ENCODE assay signal across 9 mouse cellular contexts in the genomic region with DNA sequence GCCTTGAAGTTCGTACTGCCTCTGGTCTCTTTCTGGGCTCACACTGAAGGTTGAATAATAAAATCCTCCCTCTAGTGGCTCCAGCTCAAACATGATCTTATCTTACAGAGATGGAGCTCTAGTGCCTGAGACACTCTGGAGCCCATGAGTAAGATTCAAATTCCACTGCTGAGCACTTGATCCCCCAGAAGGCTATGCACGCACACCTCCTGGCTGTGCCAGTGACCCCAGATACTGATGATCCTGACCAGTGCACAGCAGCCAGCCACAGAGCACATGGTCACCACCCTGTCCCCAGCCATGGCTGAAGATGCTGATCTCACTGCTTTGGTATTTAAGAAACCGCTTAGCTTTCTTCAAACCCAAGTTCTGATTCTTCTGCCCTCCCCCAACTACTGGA. TPM values are rescaled to one million over a fixed set of nuclear protein-coding genes. Genes with fewer than 3 reads are reported as not detected.
A peak's percentile ranks its signal among the peaks of the same experiment; 100 is the strongest.
DNase-seq lines count a peak whose midpoint lies in the region; ATAC-seq and TF ChIP-seq lines count a peak whose summit lies in the region.
"Had no signal": no experiment of that assay in that cellular context is flagged by ENCODE, and none has a peak within 500 bp of the region (broad histone marks: within the 10 kb centered on the region; RNA-seq: fewer than 3 reads in every experiment).

No protein-coding gene starts in this region.

- no peak overlapping the region for H3K4me3 ChIP-seq in gastrocnemius, adult 2 months

- H3K27ac ChIP-seq in gastrocnemius, adult 2 months = peak overlapping the region; percentile 73

- no peak for ATAC-seq in erythroid progenitor cell, adult 5-6 weeks (replicated peaks; ENCODE audit: low FRiP score, poor library complexity, severe bottlenecking)

- intact Hi-C loops in gastrocnemius, adult 2 months (cut with DNase I) = no loop called here
- intact Hi-C loops in heart, postnatal 36 days (cut with DNase I) = no loop called here

- peak; percentile 48 for TF ChIP-seq CTCF in gastrocnemius, adult 2 months (IDR thresholded peaks at IDR 0.05)

- peak; percentile 15 for DNase-seq in layer of hippocampus, adult 9-11 months
- DNase-seq in layer of hippocampus, postnatal 14 days (ENCODE audit: low spot score in 2 of 2) = no peak
- DNase-seq in gastrocnemius, adult 2 months = peak; percentile 74
- peak; percentile 16 to 36 for DNase-seq in heart, postnatal 36 days
- peak; percentile 31 for DNase-seq in lung, postnatal 36 days
- DNase-seq in ovary, postnatal 36 days (ENCODE audit: low spot score) = no peak
- no peak for DNase-seq in frontal cortex, postnatal 10 days (ENCODE audit: low spot score in 2 of 2)
- DNase-seq: cerebellum, adult 8-10 months had no signal

RNA-seq across cellular contexts. Expression of gene Itgb6, which starts 25.1 kb away (rescaled TPM):
- under 1 TPM in 1 of 2 experiments, not detected in 1; 0.16 TPM for total RNA-seq in layer of hippocampus, postnatal 14 days (2021)
- 10 to 100 TPM; 18.3 to 50.1 TPM for total RNA-seq in gastrocnemius, adult 2 months (2021)
- 10 to 100 TPM; 15.2 to 16.7 TPM for total RNA-seq in heart, postnatal 36 days (2021)
- total RNA-seq in erythroid progenitor cell, adult 5-6 weeks (2015; ENCODE audit: low replicate concordance) = not detected in 2 replicates
- total RNA-seq in erythroid progenitor cell, adult 5-6 weeks (2017; ENCODE audit: low replicate concordance) = not detected in 2 replicates

Comparison
In these comparisons a context has a peak if more than half of its experiments do, and no peak if none do; other contexts are left out.
1. DNase-seq: peak in layer of hippocampus, adult 9-11 months (single experiment), gastrocnemius, adult 2 months (single experiment), heart, postnatal 36 days (2 of 2) and lung, postnatal 36 days (single experiment); none in layer of hippocampus, postnatal 14 days (0 of 2), ovary, postnatal 36 days (single experiment) and frontal cortex, postnatal 10 days (0 of 2).
2. RNA of gene Itgb6, which starts 25.1 kb away (total RNA-seq): 18.3 to 50.1 TPM in gastrocnemius, adult 2 months and 15.2 to 16.7 TPM in heart, postnatal 36 days; 0.16 TPM in layer of hippocampus, postnatal 14 days and not detected in erythroid progenitor cell, adult 5-6 weeks; every median in the first group is over 10 times any median in the second.